Mouse (Mus musculus): Measurements from ENCODE around the gene Wdr90.

- TF ChIP-seq POLR2A (IDR thresholded peaks at IDR 0.05; ENCODE audit: low read depth, low read length) (no peak), CTCF (IDR thresholded peaks at IDR 0.05; ENCODE audit: extremely low read depth, insufficient read depth, insufficient read length, insufficient replicate concordance) (peak; percentile 96; the same call in 1 of the 2 replicates)
Observed at GRCm38 (mm10) chr17:25893975-25894617, 32.8 kb upstream of the Wdr90 start.
